Mouse (Mus musculus): ENCODE results near the gene Epb41l1.
"Not testable (repeated sequence)": the region's sequence is repeated elsewhere in the genome, so short reads cannot be mapped to it uniquely, and the experiment has no call there.

The Epb41l1 gene

DNA sequence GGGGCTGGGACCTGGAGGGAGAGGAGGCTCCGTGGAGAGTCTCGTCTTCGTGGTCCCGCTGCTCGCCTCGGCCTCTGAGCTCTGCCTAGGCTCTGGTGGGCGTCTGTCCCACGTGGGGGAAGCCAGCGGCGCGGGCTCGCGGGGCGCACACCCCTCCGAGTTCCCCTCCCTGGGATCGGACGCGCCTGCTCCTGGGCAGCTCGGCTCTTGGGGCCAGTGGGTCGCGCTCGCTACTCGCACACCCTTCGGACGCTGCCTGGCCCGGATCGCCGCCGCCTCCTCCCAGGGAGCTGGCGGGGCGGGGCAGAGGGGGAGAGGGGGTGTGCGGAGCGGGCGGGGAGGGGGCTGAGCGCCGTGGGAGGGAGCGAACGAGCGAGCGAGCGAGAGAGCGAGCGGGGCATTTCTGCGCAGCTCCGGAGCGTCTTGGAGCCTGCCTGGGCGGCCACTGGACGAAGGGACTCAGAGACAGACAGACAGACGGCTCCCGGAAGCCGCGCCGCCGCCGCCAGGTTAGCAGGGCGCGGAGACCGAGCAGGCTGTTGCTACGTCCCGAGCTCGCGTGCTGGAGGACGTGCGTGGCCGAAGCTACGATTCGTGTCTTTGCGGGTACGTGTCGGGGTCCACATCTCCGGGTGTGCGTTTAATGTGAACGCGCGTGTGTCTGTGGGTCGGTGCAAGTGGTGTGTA lies at the start of gene Epb41l1:
TSS of gene Epb41l1 (plus strand) at position 216 of the 687 bp plus-strand sequence.
- DNase-seq (ENCODE audit: low spot score) = peak; percentile 20

DNA sequence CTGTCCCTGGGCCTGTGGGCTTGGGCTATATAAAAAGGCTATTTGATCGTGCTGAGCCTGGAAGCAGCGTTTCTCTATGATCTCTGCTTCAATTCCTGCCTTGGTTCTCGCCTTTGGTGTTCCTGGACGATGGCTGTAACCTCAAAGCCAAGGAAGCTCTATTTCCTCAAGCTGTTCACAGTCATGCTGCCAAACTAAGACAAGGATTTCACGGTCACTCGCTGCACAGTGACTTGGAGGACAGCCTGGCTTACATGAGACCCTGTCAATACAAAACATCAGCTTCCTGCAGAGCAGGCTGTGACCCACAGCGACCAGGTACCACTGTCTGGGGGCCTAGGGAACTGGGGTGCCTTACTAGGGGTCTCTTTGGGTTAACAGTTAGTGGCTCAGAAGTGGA lies 43.8 kb upstream of the Epb41l1 start:
- DNase-seq (ENCODE audit: low spot score) = no peak

DNA sequence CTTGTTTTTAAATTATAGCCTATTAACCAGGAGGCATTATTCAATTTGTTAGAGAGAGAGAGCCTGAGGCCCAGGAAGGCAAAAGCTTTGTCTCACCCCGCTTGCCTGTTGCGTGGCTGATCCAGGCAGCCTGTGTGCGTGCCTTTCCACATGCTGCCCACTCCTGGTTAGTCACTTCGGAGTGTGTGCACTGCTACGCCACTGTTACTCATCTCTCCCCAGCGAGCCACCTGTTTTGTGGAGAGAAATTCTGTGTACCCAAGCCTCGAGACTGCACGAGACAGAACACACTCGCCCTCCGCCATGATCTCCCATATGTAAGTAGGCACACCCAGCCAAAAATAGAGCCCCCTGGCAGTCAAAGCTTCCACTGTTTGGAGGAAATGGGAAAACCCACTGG lies 40.8 kb upstream of the Epb41l1 start:
- no peak for DNase-seq (ENCODE audit: low spot score)

DNA sequence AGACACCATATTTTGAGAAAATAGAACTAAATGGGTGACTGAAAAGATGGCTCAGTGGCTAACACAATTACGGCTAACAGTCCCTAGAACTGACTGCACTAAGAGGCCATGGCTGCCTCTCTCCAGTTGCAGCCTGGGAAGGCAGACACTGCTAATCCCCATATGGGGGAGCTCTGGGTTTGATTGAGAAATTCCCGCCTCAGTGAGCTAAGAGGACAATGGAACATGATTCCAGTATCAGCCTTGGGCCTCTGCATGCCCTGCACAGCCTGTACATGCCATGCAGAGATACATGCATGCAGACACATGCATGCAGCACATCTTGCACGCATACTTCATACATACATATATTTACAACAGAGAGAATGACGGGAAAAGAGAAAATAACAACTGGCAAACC lies 39.4 kb upstream of the Epb41l1 start:
- no peak for DNase-seq (ENCODE audit: low spot score)

DNA sequence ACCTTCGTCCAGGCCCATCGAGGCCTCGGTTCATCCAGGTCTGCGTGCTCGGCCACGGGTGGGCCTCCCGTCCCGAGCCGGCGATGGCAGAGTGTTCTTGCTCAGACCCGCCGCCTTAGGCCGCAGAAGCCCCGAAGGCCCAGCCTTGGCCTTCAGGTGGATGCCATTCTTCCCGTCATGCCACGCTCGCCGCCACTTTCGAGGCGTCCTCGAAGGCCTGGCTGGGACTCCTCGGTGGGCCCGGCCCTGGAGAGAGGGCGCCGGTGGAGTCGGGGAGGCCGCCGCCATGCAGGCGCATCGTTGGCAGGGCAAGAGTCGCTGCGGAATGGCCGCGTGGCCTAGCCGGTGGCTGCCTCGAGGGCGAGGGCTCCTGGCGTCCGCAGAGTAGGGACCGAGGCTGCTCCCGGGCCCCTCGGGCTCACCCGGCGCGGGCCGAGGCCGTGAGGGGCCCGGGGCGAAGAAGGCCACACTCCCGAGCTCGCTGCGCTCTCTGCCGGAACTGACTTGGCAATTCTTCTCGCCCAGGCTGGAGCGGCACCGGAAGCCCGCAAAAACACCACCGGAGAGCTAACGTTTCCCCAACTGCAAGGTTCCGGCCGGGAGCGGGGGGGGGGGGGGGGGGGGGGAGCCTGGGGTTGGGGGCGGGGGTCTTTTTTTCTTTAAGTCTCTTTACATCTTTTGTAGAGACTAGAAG lies 28.1 kb upstream of the Epb41l1 start:
- DNase-seq (ENCODE audit: low spot score) = peak; percentile 87

DNA sequence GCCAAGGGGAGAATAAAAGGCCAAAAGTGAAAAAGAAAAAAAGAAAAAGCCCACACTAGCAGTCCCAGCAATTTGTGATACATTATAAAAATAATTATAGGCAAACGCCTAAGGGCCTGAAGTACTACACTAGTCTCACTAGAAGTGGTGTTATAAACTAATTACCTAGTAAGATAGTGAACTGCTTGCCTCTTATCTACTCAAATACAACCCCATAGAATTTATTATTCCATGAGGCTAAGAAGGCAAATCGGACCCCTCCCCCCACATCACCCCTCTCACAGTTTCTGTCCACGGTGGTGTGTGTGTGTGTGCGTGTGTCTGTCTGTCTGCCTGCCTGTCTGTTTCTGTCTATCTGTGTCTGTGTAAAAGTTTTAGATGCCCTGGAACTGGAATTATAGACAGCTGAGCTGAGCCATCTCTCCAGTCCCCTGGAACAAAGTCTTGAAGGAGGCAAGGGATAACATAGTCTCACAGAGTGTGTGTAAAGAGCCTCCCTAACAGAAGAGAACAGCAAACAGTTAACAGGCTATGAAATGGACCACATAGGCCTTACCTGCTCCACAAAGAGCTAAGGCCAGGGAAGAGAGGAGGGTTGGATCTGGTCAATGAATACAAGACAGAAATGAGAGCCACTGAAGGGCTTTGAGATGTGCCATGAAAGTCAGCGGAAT lies 27.4 kb upstream of the Epb41l1 start:
- peak; percentile 54 for DNase-seq (ENCODE audit: low spot score)

DNA sequence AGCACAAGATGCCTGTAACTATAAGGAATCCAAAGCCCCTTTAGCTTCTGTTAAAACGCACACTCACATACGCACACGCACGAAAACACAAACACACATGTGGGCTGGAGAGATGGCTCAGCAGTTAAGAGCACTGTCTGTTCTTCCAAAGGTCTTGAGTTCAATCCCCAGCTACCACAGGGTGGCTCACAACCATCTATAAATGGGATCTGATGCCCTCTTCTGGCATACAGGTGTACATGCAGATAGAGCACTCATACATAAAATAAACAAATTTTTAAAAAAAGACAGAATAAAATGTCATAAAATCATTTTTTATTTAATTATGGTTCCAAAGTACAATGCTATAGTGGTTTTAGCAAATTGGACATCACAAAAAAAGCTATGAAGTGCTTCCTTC lies 26.4 kb upstream of the Epb41l1 start:
- no peak for DNase-seq (ENCODE audit: low spot score)

DNA sequence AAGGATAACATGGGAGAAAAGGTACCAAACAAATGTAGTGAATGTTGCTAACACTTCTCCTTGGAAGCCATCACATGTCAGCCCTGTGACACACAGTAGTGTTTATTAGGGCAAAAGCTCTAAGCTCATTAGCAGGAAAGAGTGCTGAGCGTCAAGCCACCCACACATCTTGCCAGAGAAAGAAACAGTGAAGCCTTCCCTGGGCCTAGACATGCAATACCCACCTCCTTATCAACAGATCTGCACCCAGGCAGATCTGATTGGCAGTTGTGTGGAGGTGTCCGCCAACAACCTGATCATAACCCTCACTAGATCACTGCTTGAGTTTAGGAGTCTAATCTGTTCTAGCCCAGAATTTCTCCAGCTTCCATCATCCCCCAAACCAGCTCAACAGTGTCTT lies 24.6 kb upstream of the Epb41l1 start:
- peak; percentile 29 for DNase-seq (ENCODE audit: low spot score)

DNA sequence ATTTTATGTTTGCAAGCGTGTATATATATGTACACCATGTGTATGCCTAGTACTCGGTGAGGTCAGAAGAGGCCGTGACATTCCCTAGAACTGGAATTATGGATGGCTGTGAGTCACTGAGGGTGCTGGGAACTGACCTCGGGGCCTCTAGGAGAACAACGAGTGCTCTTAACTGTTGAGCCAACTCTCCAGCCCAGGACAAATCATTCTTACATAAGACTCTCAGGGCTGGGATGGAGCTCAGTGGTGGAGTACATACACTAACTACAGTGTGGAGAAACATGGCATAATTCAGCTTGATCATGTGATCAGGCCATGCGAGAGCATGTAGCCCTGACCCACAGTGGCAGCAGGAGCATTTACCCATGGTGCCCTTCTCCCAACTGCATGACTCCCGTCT lies 22.7 kb upstream of the Epb41l1 start:
- DNase-seq (ENCODE audit: low spot score) = no peak

DNA sequence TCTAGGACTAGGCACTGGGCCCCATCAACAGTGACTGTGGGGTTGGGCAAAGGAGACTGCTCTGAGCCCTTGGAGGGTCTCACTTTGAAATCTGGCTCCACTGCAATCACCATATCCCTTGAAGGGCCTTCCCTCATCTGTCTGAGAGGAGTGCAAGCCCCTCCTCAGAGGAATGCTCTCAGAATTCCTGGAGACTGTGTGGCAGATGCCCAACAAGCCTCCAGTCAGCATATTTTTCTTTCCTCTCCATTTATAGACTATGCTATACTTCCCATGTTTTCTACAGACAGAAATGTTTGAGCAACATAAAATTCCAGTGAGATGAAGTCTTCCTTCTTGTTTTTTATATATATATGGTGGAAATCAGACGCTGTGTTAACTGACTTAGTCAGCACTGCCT lies 21.2 kb upstream of the Epb41l1 start:
- no peak for DNase-seq (ENCODE audit: low spot score)

DNA sequence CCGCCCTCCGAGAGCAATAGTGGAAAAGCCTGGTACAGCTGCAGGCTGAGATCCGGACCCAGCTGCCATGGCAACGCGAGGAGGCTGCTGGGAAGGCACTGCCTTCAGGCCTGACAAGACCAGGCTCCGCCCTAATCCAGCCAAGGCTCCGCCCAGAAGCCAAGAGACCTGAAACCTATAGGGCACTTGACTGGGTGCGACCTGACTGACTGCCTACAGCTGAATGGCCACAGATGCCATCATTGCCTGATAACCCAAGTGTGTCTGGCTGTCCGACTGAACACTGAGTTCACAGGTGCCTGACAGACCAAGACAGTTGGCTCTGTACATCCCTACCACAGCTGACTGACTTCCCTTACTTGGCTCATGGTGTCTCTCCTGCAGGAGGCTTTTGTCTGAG lies 19.4 kb upstream of the Epb41l1 start:
- DNase-seq (ENCODE audit: low spot score) = no peak

DNA sequence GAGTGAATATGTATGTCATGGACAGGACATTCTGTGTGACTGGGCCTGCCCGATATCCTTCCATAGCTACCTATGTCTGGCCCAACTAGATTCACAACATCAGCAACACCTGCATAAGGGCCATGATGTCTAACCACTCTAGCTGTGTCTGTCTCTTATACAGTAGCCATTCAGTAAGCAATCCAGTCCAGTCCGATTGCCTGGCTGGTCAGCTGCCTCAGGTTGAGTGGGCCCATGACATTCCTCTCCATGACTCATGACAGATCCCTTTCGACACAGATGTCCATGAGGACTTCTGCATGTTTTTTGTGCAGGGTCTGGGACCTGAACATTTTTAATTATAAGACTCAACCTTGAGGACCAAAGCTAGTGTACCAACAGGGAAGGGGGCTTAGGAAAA lies 18.7 kb upstream of the Epb41l1 start:
- DNase-seq (ENCODE audit: low spot score) = no peak

DNA sequence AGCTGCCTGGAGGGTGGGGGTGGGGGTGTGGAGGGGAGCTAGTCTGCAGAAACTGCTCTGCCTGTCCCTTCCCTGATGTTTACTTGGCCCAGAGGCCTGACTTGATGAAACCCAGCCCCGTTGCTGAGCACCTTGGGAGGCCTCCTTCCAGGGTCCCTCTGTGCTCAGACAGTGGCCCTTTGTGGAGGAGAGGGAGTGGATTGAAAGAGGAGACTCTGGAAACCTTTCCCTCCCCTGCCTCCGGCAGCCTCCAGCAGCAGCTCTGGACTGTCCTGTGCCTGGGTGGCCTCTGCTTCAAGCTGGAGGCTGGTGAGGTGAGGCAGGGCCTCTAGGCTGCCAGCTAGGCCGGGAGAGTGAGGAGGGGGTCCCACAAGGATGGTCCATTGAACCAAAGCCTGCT lies 13.7 kb upstream of the Epb41l1 start:
- DNase-seq (ENCODE audit: low spot score) = no peak

DNA sequence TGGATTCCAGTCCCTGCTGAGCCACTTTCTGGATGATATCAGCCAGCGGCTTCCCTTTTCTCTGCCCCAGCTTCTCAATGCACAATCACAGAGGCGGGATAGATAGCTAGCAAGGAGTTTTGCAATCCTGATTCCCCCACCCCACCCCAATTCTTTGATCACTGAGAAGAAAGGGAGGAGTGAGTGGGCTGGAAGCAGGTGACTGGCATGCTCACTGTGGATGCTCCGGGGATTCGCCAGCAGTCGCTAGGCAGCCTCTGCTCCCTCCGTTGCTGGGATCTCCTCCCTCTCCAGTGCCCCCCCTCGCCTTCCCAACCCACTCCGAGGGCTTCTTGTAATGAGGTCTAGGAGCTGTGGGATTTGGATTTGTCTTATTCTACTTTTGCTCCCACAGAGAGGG lies 12.5 kb upstream of the Epb41l1 start:
- DNase-seq (ENCODE audit: low spot score) = no peak

DNA sequence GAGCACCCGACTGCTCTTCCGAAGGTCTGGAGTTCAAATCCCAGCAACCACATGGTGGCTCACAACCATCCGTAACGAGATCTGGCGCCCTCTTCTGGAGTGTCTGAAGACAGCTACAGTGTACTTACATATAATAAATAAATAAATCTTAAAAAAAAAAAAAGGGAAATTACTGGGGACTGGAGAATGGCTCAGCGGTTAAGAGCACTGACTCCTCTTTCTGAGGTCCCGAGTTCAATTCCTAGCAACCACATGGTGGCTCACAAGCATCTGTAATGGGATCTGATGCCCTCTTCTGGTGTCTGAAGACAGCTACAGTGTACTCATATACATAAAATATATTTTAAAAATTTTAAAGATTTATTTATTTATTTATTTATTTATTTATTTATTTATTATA lies 9.4 kb upstream of the Epb41l1 start:
- not testable (repeated sequence) for DNase-seq (ENCODE audit: low spot score)

DNA sequence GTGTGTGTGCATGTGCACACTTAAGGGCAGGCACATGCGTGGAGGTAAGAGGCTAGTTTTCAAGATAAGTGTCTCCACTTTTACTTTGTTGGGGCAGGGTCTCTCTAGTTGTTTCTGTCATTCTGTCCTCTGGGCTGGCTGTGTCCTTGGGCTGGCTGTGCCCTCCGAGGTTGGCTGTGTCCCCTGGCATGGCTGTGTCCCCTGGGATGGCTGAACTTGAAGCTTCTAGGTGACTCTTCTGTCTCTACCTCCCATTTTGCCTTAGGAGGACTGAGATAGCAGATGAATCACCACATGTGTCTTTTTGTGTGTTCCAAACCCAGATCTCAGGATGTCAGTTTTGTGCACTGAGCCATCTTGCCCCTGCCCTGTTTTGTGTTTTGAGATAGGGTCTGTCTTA lies 5.7 kb upstream of the Epb41l1 start:
- DNase-seq (ENCODE audit: low spot score) = no peak

DNA sequence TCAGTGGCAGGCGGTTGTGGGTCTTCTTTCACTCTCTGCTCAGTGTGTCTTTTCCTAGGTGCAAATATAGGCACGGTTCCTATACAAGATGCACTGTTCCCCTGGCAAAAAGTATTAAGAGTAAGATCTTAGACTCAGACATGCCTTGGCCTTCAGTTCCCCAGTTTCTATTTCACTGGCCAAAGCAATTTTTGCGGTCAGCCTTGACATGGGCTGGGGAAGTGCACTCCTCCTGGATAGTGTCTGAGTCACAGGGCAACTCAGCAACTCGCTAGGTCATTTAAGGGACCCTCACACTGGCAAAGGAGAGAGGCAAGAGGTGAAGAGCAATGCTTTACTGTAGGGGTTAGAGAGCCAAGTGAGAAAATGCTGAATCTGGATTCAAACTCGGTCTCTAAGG lies 5.0 kb upstream of the Epb41l1 start:
- no peak for DNase-seq (ENCODE audit: low spot score)

DNA sequence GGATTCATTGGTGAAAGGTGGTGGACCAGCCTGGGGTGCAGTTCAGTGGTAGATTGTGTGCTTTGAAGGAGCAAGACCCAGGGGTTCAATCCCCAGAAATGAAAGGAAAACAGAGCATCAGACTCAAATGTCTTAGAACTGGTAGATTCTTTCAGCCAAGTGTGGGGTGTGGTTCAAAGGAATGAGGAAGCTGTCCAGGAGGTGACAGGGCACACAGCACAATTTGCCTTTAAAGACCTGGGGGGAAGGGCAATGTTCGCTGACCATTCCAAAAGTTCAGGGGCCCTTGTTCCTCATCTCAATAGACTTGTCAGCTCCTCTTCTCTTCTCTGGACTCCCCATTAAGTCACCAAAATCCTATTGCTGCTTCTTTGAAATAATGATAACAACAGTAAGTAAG lies 3.5 kb upstream of the Epb41l1 start:
- no peak for DNase-seq (ENCODE audit: low spot score)

DNA sequence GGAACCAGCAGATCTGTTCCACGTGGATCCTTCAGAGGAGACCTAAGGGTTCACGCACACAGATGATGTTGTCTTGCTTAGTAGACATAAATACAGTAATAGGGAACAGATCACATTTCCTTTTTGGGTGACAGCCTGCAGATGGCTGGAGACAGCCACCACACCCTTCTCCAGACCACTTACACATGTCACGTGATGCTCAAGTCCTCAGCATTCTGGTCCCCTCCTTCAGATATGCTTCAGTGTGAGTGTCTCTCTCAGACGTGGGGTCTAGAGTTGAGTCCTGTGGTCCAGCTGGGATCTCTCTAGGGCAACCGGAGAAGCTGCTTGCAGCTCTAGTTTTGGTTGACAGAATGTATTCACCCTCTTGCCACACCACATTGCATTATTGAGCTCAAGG lies 2.2 kb upstream of the Epb41l1 start:
- DNase-seq (ENCODE audit: low spot score) = no peak

DNA sequence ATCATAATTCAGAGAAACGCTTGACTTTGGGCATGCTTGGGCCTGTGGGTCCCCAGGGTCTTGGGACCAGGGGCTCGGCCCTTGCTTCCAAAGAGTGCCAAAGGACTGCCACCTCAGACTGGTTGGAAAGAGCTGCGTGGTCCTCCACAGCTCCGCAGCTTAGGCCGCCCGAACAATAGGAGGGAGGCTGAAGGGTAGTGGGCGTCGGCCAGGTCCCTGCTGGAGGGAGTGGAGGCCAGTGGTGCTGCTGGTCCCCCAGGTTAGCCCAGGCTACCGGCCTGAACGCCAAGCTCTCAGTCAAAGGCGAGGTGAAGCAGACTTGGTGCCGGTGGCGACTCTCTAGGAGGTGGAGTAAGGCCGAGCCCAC lies 399 bp upstream of the Epb41l1 start:
- DNase-seq (ENCODE audit: low spot score) = no peak

DNA sequence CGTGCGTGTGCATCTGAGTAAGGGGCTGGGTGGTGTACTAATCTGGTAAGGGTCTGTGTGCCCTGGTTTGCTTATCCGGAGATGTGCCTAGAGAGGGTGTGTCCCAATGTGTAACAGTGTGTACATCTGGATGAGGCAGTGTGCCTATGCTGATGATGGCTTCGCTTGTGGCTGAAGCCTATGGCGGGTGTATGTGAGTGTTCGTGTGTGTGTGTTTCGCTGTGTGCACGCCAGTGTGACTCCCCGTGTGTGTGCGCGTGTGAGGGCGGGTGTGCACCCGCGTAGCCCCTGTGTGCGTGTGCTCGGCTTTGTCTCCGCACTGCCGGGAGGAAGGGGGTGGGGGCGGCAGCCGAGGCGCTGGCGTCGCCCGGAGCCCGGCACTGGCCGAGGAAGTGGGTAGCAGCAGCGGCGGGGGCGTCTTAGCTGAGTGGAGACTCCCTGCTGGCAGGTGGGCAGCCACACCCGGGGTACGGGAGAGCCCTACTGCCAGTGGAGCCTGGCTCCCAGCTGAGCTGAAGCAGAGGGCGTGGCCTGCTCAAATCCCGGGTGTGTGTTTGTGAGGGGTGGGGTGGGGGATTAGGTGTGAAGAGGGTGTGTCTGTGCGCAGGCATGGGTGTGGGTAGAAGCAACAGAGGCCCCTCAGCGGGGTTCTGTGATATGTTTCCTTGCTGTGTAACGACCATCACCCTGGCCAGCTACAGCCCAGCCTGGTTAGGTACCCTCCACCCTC lies 837 bp downstream of the Epb41l1 start:
- no peak for DNase-seq (ENCODE audit: low spot score)

DNA sequence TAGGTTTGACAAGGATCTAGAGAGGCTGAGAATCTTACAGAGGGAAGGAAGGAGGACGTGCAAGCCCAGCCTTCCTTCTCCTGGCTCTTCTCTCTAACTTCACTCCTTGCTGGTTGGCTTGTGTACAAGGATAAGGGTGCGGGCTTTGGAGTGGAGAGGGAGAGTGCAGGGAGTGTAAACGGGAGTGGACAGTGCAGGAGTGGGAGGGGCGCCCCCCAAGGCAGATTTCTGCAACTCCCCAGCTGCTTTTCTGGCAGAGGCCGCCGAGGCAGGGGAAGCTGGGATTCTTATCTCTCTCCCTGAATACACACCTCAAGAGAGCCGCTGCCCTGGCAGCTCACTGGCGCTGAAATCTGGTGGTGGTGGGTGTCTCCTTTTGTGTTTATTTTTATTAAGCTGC lies 1.9 kb downstream of the Epb41l1 start:
- DNase-seq (ENCODE audit: low spot score) = no peak

DNA sequence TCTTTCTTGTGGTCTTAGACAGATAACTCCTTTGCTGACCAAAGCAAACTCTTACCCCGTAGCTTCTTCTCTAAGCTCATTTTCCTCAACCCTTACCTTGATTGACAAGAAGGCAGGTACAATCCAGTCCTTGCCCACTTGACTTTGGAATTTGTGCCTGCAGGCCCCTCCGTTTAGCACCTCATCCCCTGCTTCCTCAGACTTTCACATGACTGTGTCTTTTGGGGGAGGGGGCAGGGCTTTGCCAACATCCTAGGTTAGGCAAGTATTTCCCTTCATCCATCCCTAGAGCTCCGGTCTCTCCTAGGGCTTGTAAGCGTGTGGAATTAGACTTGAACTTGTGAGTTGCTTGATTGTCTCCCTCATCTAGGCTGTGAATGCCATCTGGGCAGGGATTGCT lies 3.0 kb downstream of the Epb41l1 start:
- DNase-seq (ENCODE audit: low spot score) = no peak

Measured in adipocyte (in vitro differentiated cells).